Mouse (Mus musculus) left cerebral cortex, postnatal 4 days (tissue): ENCODE data around the gene Gng7. TPM values are rescaled to one million over a fixed set of nuclear protein-coding genes. Genes with fewer than 3 reads are reported as not detected.
A peak's percentile ranks its signal among the peaks of the same experiment; 100 is the strongest.

ENCODE experiments used
- DNase-seq: peaks from one replicate; pipeline ENCODE4 v3.0.0-alpha.2; 2022
- intact Hi-C: fragments of 180-260 bp; cut with DNase I; formaldehyde crosslinking; loops from one replicate; pipeline ENCODE4 v1.15.1; 2025
- total RNA-seq, 2 experiments: library from RNA; stranded (reverse); gene quantifications; 2 replicates each; pipeline ENCODE4 v1.2.3; 2021

Gng7 gene
- total RNA-seq, 2 experiments from 2014 or later = 96.7 to 106 TPM

- intact Hi-C loops = no loop called here
Measured at GRCm38 (mm10) chr10:80951761-80952390, 62.9 kb downstream of the Gng7 start.

GRCm38 (mm10) chr10:80950314-80950713 is 64.4 kb downstream of the Gng7 start:
- no peak for DNase-seq
- intact Hi-C loops = no loop called here

More at GRCm38 (mm10) chr10:80951761-80952390, 62.9 kb downstream of the Gng7 start:
- no peak for DNase-seq

GRCm38 (mm10) chr10:80949081-80949480 is 65.7 kb downstream of the Gng7 start:
- DNase-seq = no peak
- intact Hi-C loops = no loop called here

- no peak for DNase-seq
- intact Hi-C loops = no loop called here
Measured at GRCm38 (mm10) chr10:80948570-80948969, 66.2 kb downstream of the Gng7 start.

GRCm38 (mm10) chr10:80947802-80948201 is 66.9 kb downstream of the Gng7 start:
- DNase-seq = no peak
- intact Hi-C loops = no loop called here

GRCm38 (mm10) chr10:80946684-80947437 is 67.9 kb downstream of the Gng7 start:
- intact Hi-C loops = no loop called here
- no peak for DNase-seq

- DNase-seq = no peak
- intact Hi-C loops = no loop called here
Measured at GRCm38 (mm10) chr10:80944231-80944630, 70.5 kb downstream of the Gng7 start.

GRCm38 (mm10) chr10:80943701-80944100 is 71.0 kb downstream of the Gng7 start:
- intact Hi-C loops = no loop called here
- no peak for DNase-seq

GRCm38 (mm10) chr10:80942919-80943318 is 71.8 kb downstream of the Gng7 start:
- intact Hi-C loops = no loop called here
- DNase-seq = no peak

- intact Hi-C loops = no loop called here
- no peak for DNase-seq
Measured at GRCm38 (mm10) chr10:80940988-80941347, 73.8 kb downstream of the Gng7 start.

GRCm38 (mm10) chr10:80940320-80940987 is 74.3 kb downstream of the Gng7 start:
- intact Hi-C loops = no loop called here
- DNase-seq = no peak

GRCm38 (mm10) chr10:80939671-80940070 is 75.1 kb downstream of the Gng7 start:
- intact Hi-C loops = no loop called here
- peak; percentile 57 for DNase-seq

GRCm38 (mm10) chr10:80938831-80939550 is 75.8 kb downstream of the Gng7 start:
- DNase-seq = no peak
- intact Hi-C loops = no loop called here

GRCm38 (mm10) chr10:80937646-80938045 is 77.1 kb downstream of the Gng7 start:
- peak; percentile 86 for DNase-seq

GRCm38 (mm10) chr10:80936810-80937164 is 78.0 kb downstream of the Gng7 start:
- intact Hi-C loops = no loop called here
- no peak for DNase-seq

More at GRCm38 (mm10) chr10:80937646-80938045, 77.1 kb downstream of the Gng7 start:
- intact Hi-C loops = no loop called here

GRCm38 (mm10) chr10:80936135-80936809 is 78.5 kb downstream of the Gng7 start:
- intact Hi-C loops = no loop called here
- peak; percentile 84 for DNase-seq

GRCm38 (mm10) chr10:80935698-80936097 is 79.0 kb downstream of the Gng7 start:
- intact Hi-C loops = no loop called here
- DNase-seq = no peak

GRCm38 (mm10) chr10:80935241-80935640 is 79.5 kb downstream of the Gng7 start:
- intact Hi-C loops = no loop called here

GRCm38 (mm10) chr10:80934136-80934985 is 80.4 kb downstream of the Gng7 start:
- no peak for DNase-seq
- intact Hi-C loops = no loop called here

More at GRCm38 (mm10) chr10:80935241-80935640, 79.5 kb downstream of the Gng7 start:
- no peak for DNase-seq
